Mouse (Mus musculus) spleen, adult 2 months (tissue): ENCODE measurements at regions not wholly inside any gene's neighbourhood (a gene's known extent, or its start where the extent isn't known, plus 50 kb on each side); places are given as distances from the start of the nearest gene placed in this dataset.

Experiments
- DNase-seq, 2 experiments: peaks; one replicate each; pipeline versions ENCODE4 v3.0.0 to v3.0.0-alpha.2; 2012 to 2021; ENCODE audit warnings: low spot score in 2 of 2, low read depth in 1 of 2
- H3K27ac ChIP-seq: fragments of 200-500 bp; 2 replicates; pipeline ENCODE4 v1.5.1; 2012; ENCODE audit warnings: low read length, inconsistent platforms; ENCODE audit not compliant: insufficient read depth
- H3K27me3 ChIP-seq: fragments of 200-500 bp; 2 replicates; pipeline ENCODE4 v1.6.1; 2012; ENCODE audit warnings: mild to moderate bottlenecking, moderate library complexity, low read length, inconsistent platforms; ENCODE audit not compliant: control insufficient read depth, insufficient read depth
- H3K36me3 ChIP-seq: fragments of 200-500 bp; 2 replicates; pipeline ENCODE4 v1.6.1; 2012; ENCODE audit warnings: mild to moderate bottlenecking, low read length, inconsistent platforms; ENCODE audit not compliant: control insufficient read depth, insufficient read depth
- H3K4me1 ChIP-seq: fragments of 200-500 bp; 2 replicates; pipeline ENCODE4 v1.6.1; 2011; ENCODE audit warnings: inconsistent platforms; ENCODE audit not compliant: control insufficient read depth, insufficient read depth, insufficient read length
- H3K4me3 ChIP-seq: fragments of 200-500 bp; 2 replicates; pipeline ENCODE4 v1.5.1; 2011; ENCODE audit warnings: mild to moderate bottlenecking, inconsistent platforms; ENCODE audit not compliant: insufficient read depth, insufficient read length; ENCODE audit errors: extremely low read depth
- CTCF ChIP-seq: fragments of 200-500 bp; IDR thresholded peaks from 2 replicates; pipeline ENCODE4 v1.5.1; 2011; ENCODE audit warnings: mild to moderate bottlenecking, inconsistent platforms; ENCODE audit not compliant: insufficient read depth, insufficient read length, insufficient replicate concordance; ENCODE audit errors: extremely low read depth
- POLR2A ChIP-seq: fragments of 200-500 bp; IDR thresholded peaks from 2 replicates; pipeline ENCODE4 v1.6.1; 2011; ENCODE audit warnings: low read depth, low read length, inconsistent platforms
- WGBS: fragments of 180-500 bp; shearing (Covaris S2); methylation state at CpG from one replicate; pipeline ENCODE4 v1.1.7; 2018; 5-methylcytosine and 5-hydroxymethylcytosine counted together

- 90% methylated on average over 16 of the region's 16 CpGs for WGBS
- TF ChIP-seq POLR2A = no peak
- TF ChIP-seq CTCF = no peak
- DNase-seq = no peak
- Histone ChIP-seq H3K27ac (no peak overlapping the region), H3K36me3 (no peaks in the 10 kb centered on the region), H3K27me3 (no peaks in the 10 kb centered on the region), H3K4me1 (peaks cover 15% of the 10 kb centered on the region; the same call in 1 of the 2 replicates), H3K4me3 (no peak overlapping the region)
Measured at GRCm38 (mm10) chr10:43767961-43768726, 133.4 kb downstream of the Qrsl1 start.

- no peak overlapping the region for H3K27ac ChIP-seq
- WGBS = 88% methylated on average over 3 of the region's 3 CpGs
- no peaks in the 10 kb centered on the region for H3K27me3 ChIP-seq
- no peak for DNase-seq
- TF ChIP-seq POLR2A (no peak), CTCF (no peak)
- H3K4me3 ChIP-seq = no peak overlapping the region
- no peaks in the 10 kb centered on the region for H3K36me3 ChIP-seq
- peaks cover 15% of the 10 kb centered on the region; the same call in 1 of the 2 replicates for H3K4me1 ChIP-seq
Measured at GRCm38 (mm10) chr10:43769026-43769425, 132.5 kb downstream of the Qrsl1 start.

- no peak for TF ChIP-seq CTCF
- no peak for TF ChIP-seq POLR2A
- DNase-seq = no peak
- H3K4me3 ChIP-seq = no peak overlapping the region
- H3K4me1 ChIP-seq = no peaks in the 10 kb centered on the region
- no peak overlapping the region for H3K27ac ChIP-seq
- H3K27me3 ChIP-seq = no peaks in the 10 kb centered on the region
- 71% methylated on average over 1 of the region's 1 CpGs for WGBS
- no peaks in the 10 kb centered on the region for H3K36me3 ChIP-seq
Measured at GRCm38 (mm10) chr10:43775807-43776206, 125.7 kb downstream of the Qrsl1 start.

- Histone ChIP-seq H3K4me1 (no peaks in the 10 kb centered on the region), H3K27me3 (no peaks in the 10 kb centered on the region), H3K36me3 (no peaks in the 10 kb centered on the region), H3K4me3 (no peak overlapping the region), H3K27ac (no peak overlapping the region)
- 95% methylated on average over 28 of the region's 28 CpGs for WGBS
- no peak for TF ChIP-seq CTCF
- TF ChIP-seq POLR2A = no peak
- DNase-seq = no peak
Measured at GRCm38 (mm10) chr10:43777612-43778600, 123.6 kb downstream of the Qrsl1 start.

GRCm38 (mm10) chr10:43780571-43780970 lies 121.0 kb downstream of the Qrsl1 start:
- WGBS = 91% methylated on average over 4 of the region's 4 CpGs
- TF ChIP-seq CTCF (no peak), POLR2A (no peak)
- no peak overlapping the region for H3K27ac ChIP-seq
- no peak overlapping the region for H3K4me3 ChIP-seq
- no peaks in the 10 kb centered on the region for H3K36me3 ChIP-seq
- no peaks in the 10 kb centered on the region for H3K27me3 ChIP-seq
- no peaks in the 10 kb centered on the region for H3K4me1 ChIP-seq
- no peak for DNase-seq

GRCm38 (mm10) chr10:43783304-43783703 lies 118.2 kb downstream of the Qrsl1 start:
- Histone ChIP-seq H3K4me1 (no peaks in the 10 kb centered on the region), H3K4me3 (no peak overlapping the region), H3K27me3 (no peaks in the 10 kb centered on the region), H3K27ac (no peak overlapping the region), H3K36me3 (no peaks in the 10 kb centered on the region)
- TF ChIP-seq POLR2A (no peak), CTCF (no peak)
- 89% methylated on average over 3 of the region's 3 CpGs for WGBS
- DNase-seq = no peak
